Mouse (Mus musculus) megakaryocyte, embryonic 14.5 days (primary cell): Measurements from ENCODE around the gene Ddx39.

Experiments used
- FLI1 ChIP-seq: IDR thresholded peaks from 2 replicates; pipeline ENCODE4 v1.6.1; 2012; ENCODE audit warnings: low read length, inconsistent platforms, mixed read lengths
- GATA1 ChIP-seq: IDR thresholded peaks from 3 replicates; pipeline ENCODE4 v1.6.1; 2012; ENCODE audit warnings: mixed read lengths, low read length, inconsistent platforms, borderline replicate concordance

- no peak for TF ChIP-seq GATA1
- TF ChIP-seq FLI1 = no peak
Observed at GRCm38 (mm10) chr8:83722631-83723030, 7.7 kb downstream of the Ddx39 start.
